Mouse (Mus musculus) heart, embryonic 12.5 days (tissue): Measurements from ENCODE around the gene Prkrip1. TPM values are rescaled to one million over a fixed set of nuclear protein-coding genes. Genes with fewer than 3 reads are reported as not detected.
"Not testable (repeated sequence)": the region's sequence is repeated elsewhere in the genome, so short reads cannot be mapped to it uniquely, and the experiment has no call there.

Experiments
- ATAC-seq: fragments of 200-750 bp; cut with Nextera tagmentation; 2 replicates; pipeline ENCODE4 v1.8.0; 2017; ENCODE audit warnings: moderate TSS enrichment, moderate library complexity; ENCODE audit not compliant: insufficient number of reproducible peaks, low FRiP score
- H3K27ac ChIP-seq: fragments of 300-500 bp; sonication (generic); 2 replicates; pipeline ENCODE4 v1.5.1; 2016; ENCODE audit warnings: mild to moderate bottlenecking, moderate library complexity; ENCODE audit not compliant: poor library complexity, severe bottlenecking
- H3K27me3 ChIP-seq: fragments of 300-500 bp; sonication (generic); replicated peaks from 2 replicates; pipeline ENCODE4 v1.6.1; 2016; ENCODE audit warnings: mild to moderate bottlenecking, moderate library complexity
- H3K36me3 ChIP-seq: fragments of 300-500 bp; sonication (generic); 2 replicates; pipeline ENCODE4 v1.6.1; 2016; ENCODE audit warnings: mild to moderate bottlenecking, moderate library complexity
- H3K4me1 ChIP-seq: fragments of 300-500 bp; sonication (generic); replicated peaks from 2 replicates; pipeline ENCODE4 v1.6.1; 2016; ENCODE audit warnings: mild to moderate bottlenecking
- H3K4me2 ChIP-seq: fragments of 300-500 bp; sonication (generic); 2 replicates; pipeline ENCODE4 v1.6.1; 2016; ENCODE audit warnings: mild to moderate bottlenecking, moderate library complexity
- H3K4me3 ChIP-seq: fragments of 300-500 bp; sonication (generic); 2 replicates; pipeline ENCODE4 v1.5.1; 2016; ENCODE audit warnings: mild to moderate bottlenecking
- H3K9ac ChIP-seq: fragments of 300-500 bp; sonication (generic); 2 replicates; pipeline ENCODE4 v1.6.1; 2016; ENCODE audit warnings: mild to moderate bottlenecking, moderate library complexity
- H3K9me3 ChIP-seq: fragments of 300-500 bp; sonication (generic); replicated peaks from 2 replicates; pipeline ENCODE4 v1.6.1; 2016; ENCODE audit warnings: mild to moderate bottlenecking, moderate library complexity
- WGBS: fragments of 180-500 bp; shearing (Covaris S2); methylation state at CpG from one replicate; pipeline ENCODE4 v1.1.7; 2016; 5-methylcytosine and 5-hydroxymethylcytosine counted together
- polyA plus RNA-seq: library from polyadenylated mRNA; unstranded; fragments of >200 nt; fragmentation: Nextera tagmentation; extraction: Ambion mirVana; gene quantifications from 2 replicates; pipeline ENCODE4 v1.2.1, GENCODE M21; 2016

Gene Prkrip1
- polyA plus RNA-seq, 1 experiment from 2014 or later = 41.8 TPM

DNA sequence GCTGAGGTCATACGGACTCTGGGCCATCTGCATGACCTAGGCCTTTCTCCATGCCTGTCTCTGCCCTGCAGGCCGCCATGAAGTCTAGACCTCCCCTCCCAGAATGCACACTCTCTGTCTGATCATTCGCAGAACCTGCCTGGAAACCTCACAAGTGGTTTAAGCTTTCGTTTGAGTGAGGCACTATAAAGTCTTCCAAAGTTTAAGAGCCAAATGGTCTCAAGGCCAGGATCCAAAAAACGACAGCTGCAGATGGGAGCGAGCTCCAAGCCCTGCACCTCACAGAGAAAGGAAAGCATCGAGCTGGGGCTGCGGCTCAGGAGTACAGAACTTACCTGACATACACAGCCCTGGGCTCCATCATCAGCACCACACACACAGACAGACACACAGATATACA, 46.4 kb downstream of the Prkrip1 start:
- H3K4me1 ChIP-seq = no peaks in the 10 kb centered on the region

DNA sequence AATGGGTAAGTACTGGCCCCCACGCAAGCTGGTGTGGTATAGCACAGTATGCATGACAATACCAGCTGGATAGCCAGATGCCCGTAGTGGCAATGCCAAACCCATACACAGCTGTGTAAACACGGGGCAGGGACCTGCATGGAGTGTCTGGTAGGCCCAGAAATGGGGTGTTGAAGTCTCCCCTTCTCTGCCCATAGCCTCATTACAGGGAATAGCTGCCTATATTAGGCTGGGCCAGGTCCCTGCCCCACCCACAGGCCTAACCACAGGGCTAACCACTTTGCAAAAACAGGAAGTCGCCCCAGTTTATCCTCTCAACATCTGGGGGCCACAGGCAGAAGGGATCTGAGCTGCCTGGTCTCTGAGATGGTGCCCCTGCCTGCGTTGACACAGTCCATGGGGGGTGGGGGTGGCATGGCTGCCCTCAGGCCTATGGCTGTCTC, 49.6 kb downstream of the Prkrip1 start:
- not testable (repeated sequence) for H3K4me2 ChIP-seq, ATAC-seq, H3K4me1 ChIP-seq, H3K4me3 ChIP-seq, H3K27me3 ChIP-seq, H3K27ac ChIP-seq, H3K9ac ChIP-seq, H3K9me3 ChIP-seq, H3K36me3 ChIP-seq
- 69% methylated on average over 5 of the region's 5 CpGs for WGBS

More for the DNA sequence above, 46.4 kb downstream of the Prkrip1 start:
- H3K36me3 ChIP-seq = no peaks in the 10 kb centered on the region
- no peak for ATAC-seq
- no peaks in the 10 kb centered on the region for H3K27me3 ChIP-seq
- no peak overlapping the region for H3K9ac ChIP-seq
- no peak overlapping the region for H3K4me3 ChIP-seq
- peaks cover 8% of the 10 kb centered on the region; the same call in 1 of the 2 replicates for H3K9me3 ChIP-seq
- H3K27ac ChIP-seq = no peak overlapping the region
- WGBS = 79% methylated on average over 8 of the region's 8 CpGs
- H3K4me2 ChIP-seq = no peak overlapping the region

DNA sequence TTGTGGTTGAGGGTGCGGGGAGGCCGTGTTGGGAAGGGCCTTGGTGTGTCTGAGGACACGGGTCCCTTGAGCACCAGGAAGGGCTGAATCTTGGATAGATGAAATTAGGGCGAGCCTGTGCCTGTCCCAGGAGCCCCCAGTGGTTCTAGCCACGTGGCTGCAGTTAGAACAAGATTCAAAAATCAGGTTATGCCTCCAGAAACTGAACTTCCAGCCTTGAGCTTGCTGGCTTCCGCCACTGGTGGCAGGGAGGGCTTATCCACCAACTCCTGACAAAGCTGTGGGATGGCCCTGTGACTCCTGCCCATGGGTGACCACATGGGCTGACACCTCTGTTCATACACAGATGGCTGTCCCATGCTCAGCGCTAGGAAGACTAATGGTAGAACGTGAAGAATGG, 51.1 kb downstream of the Prkrip1 start:
- Histone ChIP-seq H3K36me3 (no peaks in the 10 kb centered on the region), H3K4me3 (no peak overlapping the region), H3K27me3 (0 out of 2 replicates have a peak, but pooled peaks cover 5% of the 10 kb centered on the region), H3K4me2 (no peak overlapping the region), H3K4me1 (no peaks in the 10 kb centered on the region), H3K27ac (no peak overlapping the region), H3K9ac (no peak overlapping the region), H3K9me3 (peaks cover 7% of the 10 kb centered on the region; the same call in 1 of the 2 replicates)
- WGBS = 70% methylated on average over 8 of the region's 8 CpGs
- ATAC-seq = no peak

DNA sequence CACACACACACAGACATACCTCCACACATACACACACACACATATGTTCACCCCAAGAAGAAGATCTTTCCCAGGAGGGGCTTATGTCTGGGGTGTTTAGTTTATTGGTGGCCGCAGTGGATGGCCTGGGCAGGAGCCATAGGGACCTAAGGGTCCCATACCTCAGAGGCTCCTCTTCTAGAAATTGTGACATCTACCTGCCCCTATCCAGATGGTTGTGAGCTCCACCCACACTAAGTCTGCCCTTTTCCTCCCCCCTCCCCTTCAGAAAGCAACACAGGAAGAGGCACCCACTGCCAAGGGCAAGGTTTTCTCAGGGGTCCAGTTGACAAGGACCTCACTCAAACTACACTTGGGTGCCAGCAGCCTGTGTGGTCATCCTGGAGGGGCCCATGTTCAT, 51.8 kb downstream of the Prkrip1 start:
- no peak overlapping the region for H3K27ac ChIP-seq
- peaks cover 8% of the 10 kb centered on the region; the same call in 1 of the 2 replicates for H3K9me3 ChIP-seq
- H3K4me1 ChIP-seq = no peaks in the 10 kb centered on the region
- H3K4me3 ChIP-seq = no peak overlapping the region
- ATAC-seq = no peak
- H3K9ac ChIP-seq = no peak overlapping the region
- H3K4me2 ChIP-seq = no peak overlapping the region
- WGBS = 86% methylated on average over 1 of the region's 1 CpGs
- peaks cover 7% of the 10 kb centered on the region for H3K36me3 ChIP-seq
- H3K27me3 ChIP-seq = 0 out of 2 replicates have a peak, but pooled peaks cover 5% of the 10 kb centered on the region

DNA sequence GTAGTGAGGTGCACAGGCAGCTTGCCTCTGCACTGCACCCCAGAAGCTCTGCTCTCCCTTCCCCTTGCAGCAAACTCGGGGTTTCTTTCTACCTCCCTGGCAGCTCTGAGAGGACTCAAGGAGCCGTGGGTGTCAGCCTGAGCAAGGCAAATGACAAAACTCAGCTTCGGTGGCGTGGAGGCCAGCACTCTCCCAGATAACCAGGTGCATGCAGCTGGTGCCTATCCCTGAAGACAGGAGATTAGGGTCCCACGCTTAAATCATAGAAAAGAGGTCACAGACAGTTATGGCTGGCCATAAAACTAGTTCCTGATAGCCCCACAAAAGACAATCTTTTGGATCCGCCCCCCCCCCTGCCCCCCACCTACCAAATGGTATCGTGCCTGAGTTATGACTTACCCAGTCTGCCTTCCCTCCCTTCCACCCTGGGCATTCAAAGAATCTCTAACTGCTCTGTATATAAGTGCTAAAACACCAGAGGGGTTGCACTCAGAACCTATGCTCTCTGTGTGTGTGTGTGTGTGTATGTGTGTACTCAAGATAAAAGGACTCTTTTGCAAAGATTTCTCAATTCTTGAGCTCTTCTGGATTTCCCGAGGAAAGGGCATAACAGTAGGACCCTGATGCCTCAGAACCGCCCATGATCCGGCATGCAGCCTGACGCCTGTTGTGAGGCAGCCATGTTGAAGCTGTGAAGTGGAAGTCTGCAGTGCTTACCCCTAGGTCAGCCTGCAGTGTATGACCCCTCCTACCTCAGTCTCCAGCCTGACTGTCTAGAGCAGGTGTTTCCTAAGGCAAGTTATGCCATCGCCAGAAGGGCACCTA, 53.9 kb downstream of the Prkrip1 start:
- no peak overlapping the region for H3K9ac ChIP-seq
- H3K4me3 ChIP-seq = no peak overlapping the region
- WGBS = 64% methylated on average over 12 of the region's 12 CpGs
- peaks cover 8% of the 10 kb centered on the region; the same call in 1 of the 2 replicates for H3K9me3 ChIP-seq
- no peak for ATAC-seq
- no peaks in the 10 kb centered on the region for H3K4me1 ChIP-seq
- no peak overlapping the region for H3K27ac ChIP-seq
- H3K27me3 ChIP-seq = 0 out of 2 replicates have a peak, but pooled peaks cover 5% of the 10 kb centered on the region
- H3K4me2 ChIP-seq = no peak overlapping the region
- H3K36me3 ChIP-seq = peaks cover 27% of the 10 kb centered on the region

DNA sequence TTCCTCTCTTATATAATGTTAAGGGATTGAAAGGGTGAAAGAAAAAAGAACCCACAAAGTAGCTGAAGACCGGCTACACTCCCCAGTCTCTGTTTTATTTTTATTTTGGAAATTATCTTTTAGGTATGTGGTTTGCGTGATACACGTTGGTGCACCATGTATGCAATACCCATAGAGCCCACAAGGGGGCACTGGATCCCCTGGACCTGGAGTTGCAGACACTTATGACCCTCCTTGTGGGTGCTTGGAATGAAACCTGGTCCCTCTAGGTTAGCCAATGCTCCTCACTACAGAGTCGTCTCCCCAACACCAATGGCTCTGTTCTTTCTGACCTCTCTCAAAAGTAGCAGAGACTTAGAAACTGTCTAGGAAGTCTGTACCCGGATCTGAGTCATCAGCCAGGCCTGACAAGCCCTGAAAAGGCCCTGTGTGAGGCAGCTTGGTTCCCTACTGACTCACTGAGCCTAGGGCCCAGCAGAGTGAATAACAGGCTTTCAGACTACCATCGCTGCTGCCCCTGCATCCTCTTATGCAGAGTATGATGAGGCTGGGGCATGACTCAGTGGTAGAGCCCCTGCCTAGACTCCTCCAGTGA, 55.5 kb downstream of the Prkrip1 start:
- H3K4me1 ChIP-seq = no peaks in the 10 kb centered on the region
- peaks cover 41% of the 10 kb centered on the region for H3K36me3 ChIP-seq
- 81% methylated on average over 6 of the region's 6 CpGs for WGBS
- H3K4me3 ChIP-seq = no peak overlapping the region
- no peak overlapping the region for H3K9ac ChIP-seq
- peaks cover 8% of the 10 kb centered on the region; the same call in 1 of the 2 replicates for H3K9me3 ChIP-seq
- ATAC-seq = no peak
- no peak overlapping the region for H3K4me2 ChIP-seq
- H3K27ac ChIP-seq = no peak overlapping the region
- H3K27me3 ChIP-seq = 0 out of 2 replicates have a peak, but pooled peaks cover 5% of the 10 kb centered on the region

DNA sequence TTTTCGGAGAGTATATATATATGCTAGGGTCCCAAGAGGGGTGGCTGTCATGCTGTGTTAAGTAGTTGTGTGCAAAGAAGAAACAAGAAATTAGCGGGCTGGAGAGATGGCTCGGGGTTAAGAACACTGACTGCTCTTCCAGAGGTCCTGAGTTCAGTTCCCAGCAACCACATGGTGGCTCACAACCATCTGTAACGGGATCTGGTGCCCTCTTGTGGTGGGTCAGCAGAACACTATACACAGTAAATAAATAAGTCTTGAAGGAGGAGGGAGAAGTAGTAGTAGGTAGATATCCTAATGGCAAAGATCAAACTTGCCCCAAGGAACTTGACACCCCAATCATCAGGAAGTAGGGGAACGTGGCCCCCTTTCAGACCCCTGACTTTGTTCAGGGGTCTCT, 56.0 kb downstream of the Prkrip1 start:
- Histone ChIP-seq H3K27ac (no peak overlapping the region), H3K27me3 (0 out of 2 replicates have a peak, but pooled peaks cover 5% of the 10 kb centered on the region), H3K9me3 (peaks cover 8% of the 10 kb centered on the region; the same call in 1 of the 2 replicates), H3K4me3 (no peak overlapping the region), H3K4me2 (no peak overlapping the region), H3K9ac (no peak overlapping the region), H3K4me1 (no peaks in the 10 kb centered on the region), H3K36me3 (peaks cover 41% of the 10 kb centered on the region)
- WGBS = 85% methylated on average over 5 of the region's 5 CpGs
- ATAC-seq = no peak

DNA sequence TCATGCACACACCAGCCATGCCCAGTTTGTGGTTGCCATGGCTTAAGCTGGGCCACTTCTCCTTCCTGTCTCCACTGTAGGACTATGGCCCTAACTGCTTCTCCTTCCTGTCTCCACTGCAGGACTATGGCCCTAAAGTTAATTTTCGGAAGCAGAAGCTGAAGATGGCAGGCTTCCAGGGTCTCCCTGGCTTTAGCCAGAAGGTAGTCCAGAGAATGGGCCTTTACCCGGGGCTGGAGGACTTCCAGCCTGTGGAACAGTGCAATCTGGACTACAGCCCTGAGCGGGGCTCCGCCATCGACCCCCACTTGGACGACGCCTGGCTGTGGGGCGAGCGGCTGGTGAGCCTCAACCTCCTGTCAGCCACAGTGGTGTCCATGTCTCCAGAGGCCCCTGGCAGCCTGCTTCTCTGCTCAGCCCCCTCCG, 58.7 kb downstream of the Prkrip1 start:
- Histone ChIP-seq H3K9me3 (peaks cover 8% of the 10 kb centered on the region; the same call in 1 of the 2 replicates), H3K4me2 (no peak overlapping the region), H3K36me3 (peaks cover 41% of the 10 kb centered on the region), H3K4me1 (peaks cover 11% of the 10 kb centered on the region), H3K27me3 (0 out of 2 replicates have a peak, but pooled peaks cover 5% of the 10 kb centered on the region), H3K4me3 (no peak overlapping the region), H3K9ac (no peak overlapping the region), H3K27ac (no peak overlapping the region)
- ATAC-seq = no peak
- WGBS = 89% methylated on average over 10 of the region's 10 CpGs

DNA sequence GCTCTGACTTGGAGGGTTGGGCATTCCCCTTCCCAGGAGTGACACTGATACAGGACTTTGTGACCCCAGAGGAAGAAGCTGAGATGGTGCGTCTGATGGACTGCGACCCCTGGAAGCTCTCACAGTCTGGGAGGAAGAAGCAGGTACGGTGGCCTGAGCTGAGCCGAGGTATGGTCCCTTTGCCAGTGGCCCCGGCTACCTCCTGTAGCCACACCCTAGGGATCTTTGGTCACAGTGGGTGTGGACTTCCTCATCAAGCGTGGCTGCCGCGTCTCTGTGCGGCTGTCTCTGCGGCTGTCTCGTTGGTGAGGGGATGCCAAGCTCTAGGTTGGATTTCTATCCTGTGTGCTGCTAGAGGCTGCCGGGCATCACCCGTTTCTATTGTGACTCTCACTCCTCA, 59.4 kb downstream of the Prkrip1 start:
- H3K4me1 ChIP-seq = peaks cover 17% of the 10 kb centered on the region
- WGBS = 93% methylated on average over 13 of the region's 13 CpGs
- H3K4me3 ChIP-seq = no peak overlapping the region
- H3K36me3 ChIP-seq = peaks cover 41% of the 10 kb centered on the region
- no peak overlapping the region for H3K4me2 ChIP-seq
- H3K9me3 ChIP-seq = peaks cover 8% of the 10 kb centered on the region; the same call in 1 of the 2 replicates
- 0 out of 2 replicates have a peak, but pooled peaks cover 5% of the 10 kb centered on the region for H3K27me3 ChIP-seq
- H3K9ac ChIP-seq = no peak overlapping the region
- no peak overlapping the region for H3K27ac ChIP-seq
- ATAC-seq = no peak

DNA sequence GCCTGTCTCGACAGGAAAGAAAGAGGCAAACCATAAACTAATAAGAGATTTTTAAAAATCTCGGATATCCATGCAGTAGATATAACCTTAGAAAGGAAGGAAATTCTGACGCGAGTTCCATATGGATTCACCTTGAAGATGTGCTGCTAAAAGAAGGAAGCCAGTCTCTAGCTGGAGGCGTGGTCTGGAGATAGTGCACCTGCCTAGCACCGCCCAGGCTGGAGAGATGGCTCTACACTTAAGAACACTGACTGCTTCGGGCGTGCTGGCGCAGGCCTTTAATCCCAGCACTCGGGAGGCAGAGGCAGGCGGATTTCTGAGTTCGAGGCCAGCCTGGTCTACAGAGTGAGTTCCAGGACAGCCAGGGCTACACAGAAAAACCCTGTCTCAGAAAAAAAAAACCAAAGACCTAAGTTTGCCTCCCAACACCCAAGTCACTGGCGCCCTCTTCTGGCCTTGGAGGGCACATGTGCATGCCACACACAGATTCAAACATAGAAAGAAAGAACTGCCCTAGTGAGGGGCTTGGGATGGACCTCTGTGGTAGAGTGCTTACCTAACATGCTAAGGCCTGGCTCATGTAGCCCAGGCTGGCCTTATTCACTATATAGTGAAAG, 61.0 kb downstream of the Prkrip1 start:
- H3K36me3 ChIP-seq = peaks cover 54% of the 10 kb centered on the region
- no peak for ATAC-seq
- H3K4me2 ChIP-seq = no peak overlapping the region
- H3K27ac ChIP-seq = no peak overlapping the region
- 67% methylated on average over 13 of the region's 13 CpGs for WGBS
- H3K27me3 ChIP-seq = no peaks in the 10 kb centered on the region
- H3K9ac ChIP-seq = no peak overlapping the region
- H3K4me3 ChIP-seq = no peak overlapping the region
- peaks cover 17% of the 10 kb centered on the region for H3K4me1 ChIP-seq
- H3K9me3 ChIP-seq = 0 out of 2 replicates have a peak, but pooled peaks cover 2% of the 10 kb centered on the region
